Mouse (Mus musculus) ES-Bruce4 (cell line): ENCODE results near the gene Acss2.

ENCODE experiments used
- CTCF ChIP-seq: IDR thresholded peaks from one replicate; pipeline ENCODE4 v1.8.1; 2011; ENCODE audit warnings: low read depth, low read length
- EP300 ChIP-seq: IDR thresholded peaks from 2 replicates; pipeline ENCODE4 v1.6.1; 2011; ENCODE audit warnings: low read depth, low read length; ENCODE audit not compliant: insufficient read depth

GRCm38 (mm10) chr2:155591676-155592075 is 73.9 kb downstream of the Acss2 start:
- TF ChIP-seq CTCF: no peak
- TF ChIP-seq EP300: no peak
